Mouse (Mus musculus) limb, embryonic 10.5 days (tissue): ENCODE results near the gene Gm10964. TPM values are rescaled to one million over a fixed set of nuclear protein-coding genes. Genes with fewer than 3 reads are reported as not detected.

ENCODE experiments used
- DNase-seq: peaks from one replicate; pipeline ENCODE4 v3.0.0-alpha.2; 2017; ENCODE audit warnings: low spot score
- H3K27ac ChIP-seq: fragments of 300-500 bp; sonication (generic); 2 replicates; pipeline ENCODE4 v1.5.1; 2016; ENCODE audit warnings: mild to moderate bottlenecking
- H3K27me3 ChIP-seq: fragments of 300-500 bp; sonication (generic); 2 replicates; pipeline ENCODE4 v1.6.1; 2016; ENCODE audit warnings: low read depth, mild to moderate bottlenecking; ENCODE audit not compliant: poor library complexity, severe bottlenecking
- H3K36me3 ChIP-seq: fragments of 300-500 bp; sonication (generic); 2 replicates; pipeline ENCODE4 v1.6.1; 2016; ENCODE audit warnings: mild to moderate bottlenecking, moderate library complexity
- H3K4me1 ChIP-seq: fragments of 300-500 bp; sonication (generic); 2 replicates; pipeline ENCODE4 v1.6.1; 2016
- H3K4me3 ChIP-seq: fragments of 300-500 bp; sonication (generic); 2 replicates; pipeline ENCODE4 v1.5.1; 2016; ENCODE audit warnings: mild to moderate bottlenecking, moderate library complexity
- H3K9me3 ChIP-seq: fragments of 300-500 bp; sonication (generic); replicated peaks from 2 replicates; pipeline ENCODE4 v1.6.1; 2016; ENCODE audit warnings: mild to moderate bottlenecking
- WGBS: fragments of 180-500 bp; shearing (Covaris S2); methylation state at CpG from one replicate; pipeline ENCODE4 v1.1.7; 2016; 5-methylcytosine and 5-hydroxymethylcytosine counted together
- polyA plus RNA-seq: library from polyadenylated mRNA; unstranded; fragments of >200 nt; fragmentation: Nextera tagmentation; extraction: Ambion mirVana; gene quantifications from 2 replicates; pipeline ENCODE4 v1.2.1, GENCODE M21; 2016

Gm10964 gene
- polyA plus RNA-seq, 1 experiment from 2014 or later = not detected

GRCm38 (mm10) chr3:103737778-103738571 lies 1.2 kb upstream of the Gm10964 start, which contains the start of gene Olfml3:
TSS of gene Olfml3 (minus strand) at chr3:103738001.
- H3K36me3 ChIP-seq = peaks cover 18% of the 10 kb centered on the region

DNA sequence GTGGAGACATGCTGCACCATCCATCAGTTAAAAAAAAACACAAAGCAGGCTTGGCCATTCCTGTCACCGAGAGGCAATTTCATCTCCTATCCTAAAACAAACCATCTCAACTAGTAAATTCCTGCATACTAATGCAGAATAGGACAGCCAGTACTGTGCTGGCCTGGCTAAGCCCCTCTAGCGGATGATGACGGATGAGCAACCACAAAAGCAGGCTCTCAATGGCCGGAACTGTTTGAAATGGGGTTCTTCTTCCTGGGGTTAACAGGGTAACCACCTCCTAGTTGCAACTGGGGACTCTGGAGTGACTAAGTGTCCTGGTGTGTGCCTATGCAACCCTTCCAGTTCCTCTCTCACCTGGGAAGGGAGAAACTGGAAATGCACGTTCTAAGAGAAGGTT lies 1.2 kb downstream of the Gm10964 start:
- no peak for DNase-seq
- Histone ChIP-seq H3K4me1 (peaks cover 46% of the 10 kb centered on the region), H3K27me3 (no peaks in the 10 kb centered on the region), H3K27ac (no peak overlapping the region), H3K9me3 (no peaks in the 10 kb centered on the region), H3K36me3 (peaks cover 42% of the 10 kb centered on the region), H3K4me3 (no peak overlapping the region)
- 39% methylated on average over 5 of the region's 5 CpGs for WGBS

More at GRCm38 (mm10) chr3:103737778-103738571, 1.2 kb upstream of the Gm10964 start, which contains the start of gene Olfml3:
- Histone ChIP-seq H3K9me3 (no peaks in the 10 kb centered on the region), H3K4me3 (peak within 1 kb of the TSS; percentile 50), H3K4me1 (peaks cover 70% of the 10 kb centered on the region), H3K27ac (peak within 1 kb of the TSS; percentile 93), H3K27me3 (no peaks in the 10 kb centered on the region)
- WGBS = 0% methylated on average over 18 of the region's 18 CpGs
- DNase-seq = peak; percentile 95

GRCm38 (mm10) chr3:103743208-103743607 lies 4.0 kb downstream of the Gm10964 start:
- no peak for DNase-seq
- no peak overlapping the region for H3K27ac ChIP-seq
- WGBS = 95% methylated on average over 6 of the region's 6 CpGs
- H3K27me3 ChIP-seq = no peaks in the 10 kb centered on the region
- peaks cover 65% of the 10 kb centered on the region for H3K36me3 ChIP-seq
- no peaks in the 10 kb centered on the region for H3K9me3 ChIP-seq
- H3K4me1 ChIP-seq = peaks cover 18% of the 10 kb centered on the region
- no peak overlapping the region for H3K4me3 ChIP-seq

DNA sequence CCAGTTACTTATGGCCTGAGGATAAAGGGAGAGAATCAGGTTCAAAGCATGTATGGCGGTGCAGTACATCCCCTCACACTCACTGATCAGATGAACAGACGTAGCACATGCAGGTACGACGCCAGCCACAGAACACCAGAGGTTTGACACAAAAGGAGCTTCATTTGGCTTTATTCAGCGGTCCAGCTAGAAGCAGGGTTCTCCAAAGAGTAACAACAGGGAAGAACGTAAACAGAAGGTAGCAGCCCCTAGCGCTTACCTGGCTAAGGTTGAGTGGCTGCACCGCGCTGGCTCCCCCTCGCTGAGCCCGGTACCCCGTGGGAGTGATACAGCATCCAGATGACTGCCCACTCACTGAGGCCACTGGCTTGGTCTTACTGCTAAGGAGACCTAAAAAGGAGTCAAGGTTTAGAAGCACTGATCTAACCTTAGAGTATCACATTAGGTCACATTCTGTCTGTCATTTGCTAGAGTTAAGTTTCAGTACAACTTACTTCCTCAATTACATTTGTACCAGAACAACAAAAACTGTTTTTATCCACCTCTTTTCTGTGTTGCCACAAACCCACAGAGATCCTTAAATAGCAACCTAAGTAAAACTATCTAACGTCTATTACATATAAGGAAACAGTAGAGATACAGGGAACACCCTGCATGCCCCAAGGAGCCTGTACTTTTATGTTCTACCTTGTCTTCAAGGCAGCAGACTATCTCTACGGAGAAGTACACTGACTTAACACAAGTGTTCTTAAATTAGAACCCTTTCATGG lies 6.0 kb downstream of the Gm10964 start:
- H3K4me3 ChIP-seq = no peak overlapping the region
- WGBS = 90% methylated on average over 14 of the region's 14 CpGs
- peaks cover 6% of the 10 kb centered on the region for H3K4me1 ChIP-seq
- no peaks in the 10 kb centered on the region for H3K27me3 ChIP-seq
- H3K9me3 ChIP-seq = no peaks in the 10 kb centered on the region
- H3K36me3 ChIP-seq = peaks cover 85% of the 10 kb centered on the region
- DNase-seq = no peak
- H3K27ac ChIP-seq = no peak overlapping the region

- whole genome bisulfite sequencing = 91% methylated on average over 5 of the region's 5 CpGs
- peaks cover 93% of the 10 kb centered on the region for H3K36me3 ChIP-seq
Observed at GRCm38 (mm10) chr3:103746711-103747110, 7.5 kb downstream of the Gm10964 start.

GRCm38 (mm10) chr3:103751558-103751957 lies 12.4 kb downstream of the Gm10964 start:
- Histone ChIP-seq H3K4me3 (no peak overlapping the region), H3K9me3 (no peaks in the 10 kb centered on the region), H3K36me3 (peaks cover 92% of the 10 kb centered on the region), H3K4me1 (no peaks in the 10 kb centered on the region), H3K27me3 (no peaks in the 10 kb centered on the region), H3K27ac (no peak overlapping the region)
- 92% methylated on average over 2 of the region's 2 CpGs for WGBS
- no peak for DNase-seq

More at GRCm38 (mm10) chr3:103746711-103747110, 7.5 kb downstream of the Gm10964 start:
- Histone ChIP-seq H3K27me3 (no peaks in the 10 kb centered on the region), H3K27ac (no peak overlapping the region), H3K4me1 (no peaks in the 10 kb centered on the region), H3K9me3 (no peaks in the 10 kb centered on the region), H3K4me3 (no peak overlapping the region)
- no peak for DNase-seq

DNA sequence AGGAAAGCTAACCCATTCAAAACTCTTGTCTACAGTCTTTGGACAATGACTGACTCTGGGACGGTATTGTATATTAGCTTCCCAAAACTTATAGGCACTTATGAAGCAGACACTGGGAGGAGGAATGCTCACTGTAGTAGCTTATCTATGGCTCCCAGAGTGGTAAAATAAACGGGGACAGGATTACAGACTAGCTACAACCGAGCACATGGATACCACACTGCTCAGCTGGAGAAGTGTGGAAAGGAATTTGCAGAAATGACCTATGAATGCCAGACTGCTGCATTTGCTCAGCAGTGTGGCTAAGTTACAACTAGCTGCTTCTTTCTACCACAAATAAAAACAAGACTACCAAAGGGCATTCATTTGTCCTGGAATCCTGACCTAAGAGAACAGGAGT lies 16.2 kb downstream of the Gm10964 start:
- H3K36me3 ChIP-seq = peaks cover 92% of the 10 kb centered on the region
- DNase-seq = no peak
- no peaks in the 10 kb centered on the region for H3K4me1 ChIP-seq
- H3K9me3 ChIP-seq = no peaks in the 10 kb centered on the region
- no peaks in the 10 kb centered on the region for H3K27me3 ChIP-seq
- 87% methylated on average over 3 of the region's 3 CpGs for WGBS
- H3K4me3 ChIP-seq = no peak overlapping the region
- no peak overlapping the region for H3K27ac ChIP-seq

- Histone ChIP-seq H3K9me3 (no peaks in the 10 kb centered on the region), H3K4me3 (no peak overlapping the region), H3K36me3 (peaks cover 94% of the 10 kb centered on the region), H3K4me1 (no peaks in the 10 kb centered on the region), H3K27me3 (no peaks in the 10 kb centered on the region), H3K27ac (no peak overlapping the region)
- WGBS = 89% methylated on average over 2 of the region's 2 CpGs
- no peak for DNase-seq
Observed at GRCm38 (mm10) chr3:103756920-103757319, 17.8 kb downstream of the Gm10964 start.

DNA sequence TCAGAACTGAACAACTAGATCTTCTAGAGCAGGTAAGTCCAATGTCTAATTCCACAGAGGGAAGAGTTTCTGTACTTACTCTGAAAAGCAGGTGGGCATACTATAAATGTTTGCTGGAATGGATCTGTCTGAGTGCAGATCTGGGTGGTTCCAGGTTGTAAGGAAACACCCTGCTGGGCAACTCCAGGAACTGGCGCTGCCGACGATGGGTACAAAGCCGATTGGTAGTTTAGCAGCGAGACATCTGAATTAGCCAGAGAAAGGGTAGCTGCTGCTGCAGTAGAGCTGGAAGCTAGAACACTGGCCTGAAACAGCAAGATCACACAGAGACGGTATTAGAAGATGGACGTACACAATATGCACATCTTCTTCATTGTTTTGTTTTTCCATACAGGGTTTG lies 19.3 kb downstream of the Gm10964 start:
- H3K36me3 ChIP-seq = peaks cover 93% of the 10 kb centered on the region
- H3K4me3 ChIP-seq = no peak overlapping the region
- 86% methylated on average over 7 of the region's 7 CpGs for WGBS
- H3K4me1 ChIP-seq = no peaks in the 10 kb centered on the region
- H3K9me3 ChIP-seq = no peaks in the 10 kb centered on the region
- no peak for DNase-seq
- no peaks in the 10 kb centered on the region for H3K27me3 ChIP-seq
- no peak overlapping the region for H3K27ac ChIP-seq

- Histone ChIP-seq H3K27ac (no peak overlapping the region), H3K4me1 (no peaks in the 10 kb centered on the region), H3K36me3 (peaks cover 91% of the 10 kb centered on the region), H3K4me3 (no peak overlapping the region), H3K9me3 (no peaks in the 10 kb centered on the region), H3K27me3 (no peaks in the 10 kb centered on the region)
- DNase-seq = no peak
- WGBS = 85% methylated on average over 5 of the region's 5 CpGs
Observed at GRCm38 (mm10) chr3:103759261-103759970, 20.2 kb downstream of the Gm10964 start.

DNA sequence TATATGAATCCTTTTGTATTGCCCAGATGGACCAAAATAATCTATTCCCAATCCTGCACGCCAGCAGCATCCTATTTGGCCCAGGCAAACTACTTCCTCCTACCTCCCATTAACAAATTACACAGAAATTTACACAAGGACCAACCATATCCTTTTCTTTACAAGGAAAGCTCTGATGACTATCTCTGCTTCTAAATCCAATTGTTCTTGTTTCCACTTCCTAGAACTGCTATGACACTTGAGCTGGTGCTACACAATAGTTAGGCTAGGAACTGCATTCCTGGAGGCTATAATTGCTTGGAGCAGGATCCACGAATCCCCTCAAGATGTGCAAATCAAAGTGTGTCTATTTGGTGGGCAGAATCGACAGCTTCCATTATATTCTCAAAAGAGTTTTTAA lies 27.6 kb downstream of the Gm10964 start:
- WGBS = 88% methylated on average over 3 of the region's 3 CpGs
- Histone ChIP-seq H3K36me3 (peaks cover 74% of the 10 kb centered on the region), H3K27ac (no peak overlapping the region), H3K9me3 (no peaks in the 10 kb centered on the region), H3K27me3 (no peaks in the 10 kb centered on the region), H3K4me1 (no peaks in the 10 kb centered on the region), H3K4me3 (no peak overlapping the region)
- no peak for DNase-seq

GRCm38 (mm10) chr3:103771531-103772130 lies 32.5 kb downstream of the Gm10964 start:
- Histone ChIP-seq H3K36me3 (peaks cover 74% of the 10 kb centered on the region), H3K27me3 (no peaks in the 10 kb centered on the region), H3K9me3 (no peaks in the 10 kb centered on the region), H3K27ac (no peak overlapping the region), H3K4me3 (no peak overlapping the region), H3K4me1 (no peaks in the 10 kb centered on the region)
- DNase-seq = no peak
- WGBS = 93% methylated on average over 9 of the region's 9 CpGs
